ENCODE assay signal across 23 mouse cellular contexts in genomic region chr2:128768545-128769247, GRCm38 (mm10). TPM values are rescaled to one million over a fixed set of nuclear protein-coding genes. Genes with fewer than 3 reads are reported as not detected.
A peak's percentile ranks its signal among the peaks of the same experiment; 100 is the strongest.
DNase-seq lines count a peak whose midpoint lies in the region; ATAC-seq and TF ChIP-seq lines count a peak whose summit lies in the region.
"Had no signal": no experiment of that assay in that cellular context is flagged by ENCODE, and none has a peak within 500 bp of the region (broad histone marks: within the 10 kb centered on the region; RNA-seq: fewer than 3 reads in every experiment).

No protein-coding gene starts in this region.

- H3K27me3 ChIP-seq in kidney, adult 2 months (replicated peaks; ENCODE audit: control insufficient read depth, insufficient read depth, low read length) = no peaks in the 10 kb centered on the region
- H3K27me3 ChIP-seq in stomach, embryonic 14.5 days (ENCODE audit: control insufficient read depth, insufficient read depth, low read length) = no peaks in the 10 kb centered on the region
- H3K27me3 ChIP-seq in hindbrain, embryonic 16.5 days (replicated peaks; ENCODE audit: control insufficient read depth, insufficient read depth, low read length) = no peaks in the 10 kb centered on the region
- H3K27me3 ChIP-seq: CH12.LX; hindbrain, embryonic 13.5 days; Patski had no signal

- no peaks in the 10 kb centered on the region; the same call in 1 of the 2 replicates for H3K4me1 ChIP-seq in kidney, adult 2 months (ENCODE audit: control insufficient read depth, insufficient read depth, low read length)
- H3K4me1 ChIP-seq in stomach, embryonic 14.5 days (ENCODE audit: control insufficient read depth, insufficient read depth, low read length) = no peaks in the 10 kb centered on the region; the same call in 1 of the 2 replicates
- H3K4me1 ChIP-seq in hindbrain, embryonic 16.5 days (ENCODE audit: control insufficient read depth, insufficient read depth, low read depth, low read length) = no peaks in the 10 kb centered on the region
- H3K4me1 ChIP-seq: embryonic facial prominence, embryonic 10.5 days; heart, embryonic 10.5 days; hindbrain, embryonic 13.5 days had no signal

- DNase-seq in kidney, adult 2 months = peak; percentile 66
- DNase-seq in kidney, postnatal 10 days = no peak
- DNase-seq in kidney, postnatal 36 days = peak; percentile 40 to 61
- no peak for DNase-seq in kidney, postnatal 4 days
- no peak for DNase-seq in embryo, embryonic 11 days
- DNase-seq: adrenal gland, adult 2 months; adrenal gland, postnatal 25 days; cerebellum, adult 18-20 months; cerebellum, adult 9-11 months; cerebellum, postnatal 36 days; gastrocnemius, postnatal 36 days; heart, adult 18-20 months; heart, postnatal 10 days had no signal

- peaks cover 4% of the 10 kb centered on the region for H3K36me3 ChIP-seq in kidney, adult 2 months (ENCODE audit: control insufficient read depth, insufficient read depth, low read length)
- H3K36me3 ChIP-seq in stomach, embryonic 14.5 days (ENCODE audit: control insufficient read depth, insufficient read depth, low read length) = no peaks in the 10 kb centered on the region
- no peaks in the 10 kb centered on the region for H3K36me3 ChIP-seq in hindbrain, embryonic 16.5 days (ENCODE audit: control insufficient read depth, insufficient read depth, low read length)
- H3K36me3 ChIP-seq: hindbrain, embryonic 13.5 days had no signal

- H3K9me3 ChIP-seq in stomach, embryonic 14.5 days (ENCODE audit: control insufficient read depth, low read depth, low read length) = no peaks in the 10 kb centered on the region
- H3K9me3 ChIP-seq in hindbrain, embryonic 16.5 days (ENCODE audit: control insufficient read depth, low read length) = no peaks in the 10 kb centered on the region
- H3K9me3 ChIP-seq: embryonic facial prominence, embryonic 10.5 days; forebrain, embryonic 10.5 days; heart, embryonic 10.5 days; hindbrain, embryonic 13.5 days had no signal

- H3K27ac ChIP-seq in kidney, adult 2 months (ENCODE audit: insufficient read depth, low read depth, low read length) = no peak overlapping the region
- H3K27ac ChIP-seq in stomach, embryonic 14.5 days (ENCODE audit: low read length) = no peak overlapping the region
- H3K27ac ChIP-seq in hindbrain, embryonic 16.5 days (ENCODE audit: low read depth, low read length) = no peak overlapping the region
- H3K27ac ChIP-seq: embryonic facial prominence, embryonic 10.5 days; forebrain, embryonic 10.5 days; heart, embryonic 10.5 days; hindbrain, embryonic 13.5 days had no signal

- TF ChIP-seq CTCF in kidney, adult 2 months (conservative IDR thresholded peaks at IDR 0.05; ENCODE audit: insufficient read depth, insufficient read length, low read depth, low read length) = no peak

- 0 out of 2 replicates have a peak, but pooled peaks have one; percentile 33 for ATAC-seq in stomach, embryonic 14.5 days (ENCODE audit: insufficient number of reproducible peaks, insufficient read depth, low FRiP score, low read depth)
- no peak for ATAC-seq in hindbrain, embryonic 16.5 days
- ATAC-seq: forebrain, embryonic 14.5 days; Patski had no signal

- no peak overlapping the region for H3K4me3 ChIP-seq in kidney, adult 2 months (ENCODE audit: insufficient read depth, low read depth, low read length)
- H3K4me3 ChIP-seq in stomach, embryonic 14.5 days (ENCODE audit: low read depth, low read length) = no peak overlapping the region
- H3K4me3 ChIP-seq in hindbrain, embryonic 16.5 days (ENCODE audit: low read length) = no peak overlapping the region
- H3K4me3 ChIP-seq: embryonic facial prominence, embryonic 10.5 days; erythroblast, embryonic 14.5 days; forebrain, embryonic 10.5 days; heart, embryonic 10.5 days; hindbrain, embryonic 13.5 days had no signal

- H3K4me2 ChIP-seq in stomach, embryonic 14.5 days (replicated peaks; ENCODE audit: low read depth, low read length) = no peak overlapping the region
- H3K4me2 ChIP-seq in hindbrain, embryonic 16.5 days (ENCODE audit: low read length) = no peak overlapping the region
- H3K4me2 ChIP-seq: hindbrain, embryonic 13.5 days had no signal

- whole genome bisulfite sequencing in kidney, adult 2 months = 58% methylated on average over 4 of the region's 4 CpGs
- WGBS in stomach, embryonic 14.5 days = 68% methylated on average over 4 of the region's 4 CpGs
- WGBS in hindbrain, embryonic 16.5 days = 86% methylated on average over 4 of the region's 4 CpGs

- H3K9ac ChIP-seq in stomach, embryonic 14.5 days (replicated peaks; ENCODE audit: low read depth, low read length) = no peak overlapping the region
- no peak overlapping the region for H3K9ac ChIP-seq in hindbrain, embryonic 16.5 days (ENCODE audit: low read depth, low read length)
- H3K9ac ChIP-seq: hindbrain, embryonic 13.5 days had no signal

- no peak for TF ChIP-seq POLR2A in kidney, adult 2 months (IDR thresholded peaks at IDR 0.05; ENCODE audit: low read depth, low read length)

RNA-seq across cellular contexts. Expression of gene Tmem87b, which starts 49.2 kb away (rescaled TPM):
- 13.8 and 14.1 TPM in 2 replicates for polyA plus RNA-seq in kidney, adult 2 months (2012; rRNA removed)
- 37.5 and 38.0 TPM in 2 replicates for polyA plus RNA-seq in stomach, embryonic 14.5 days (2014; fragmentation: Nextera tagmentation; extraction: Ambion mirVana)
- 35.1 and 35.9 TPM in 2 replicates for polyA plus RNA-seq in hindbrain, embryonic 16.5 days (2015; fragmentation: Nextera tagmentation; extraction: Ambion mirVana)

Comparison
In these comparisons a context has a peak if more than half of its experiments do, and no peak if none do; other contexts are left out.
1. DNase-seq: peak in kidney, adult 2 months (single experiment) and kidney, postnatal 36 days (2 of 2); none in kidney, postnatal 10 days (single experiment), kidney, postnatal 4 days (0 of 2) and embryo, embryonic 11 days (single experiment).